Mouse (Mus musculus) kidney, adult 18-20 months (tissue): ENCODE data around the gene Astn2.
A peak's percentile ranks its signal among the peaks of the same experiment; 100 is the strongest.

Source experiments
- DNase-seq: peaks from one replicate; pipeline ENCODE4 v3.0.0; 2021

Astn2 gene

DNA sequence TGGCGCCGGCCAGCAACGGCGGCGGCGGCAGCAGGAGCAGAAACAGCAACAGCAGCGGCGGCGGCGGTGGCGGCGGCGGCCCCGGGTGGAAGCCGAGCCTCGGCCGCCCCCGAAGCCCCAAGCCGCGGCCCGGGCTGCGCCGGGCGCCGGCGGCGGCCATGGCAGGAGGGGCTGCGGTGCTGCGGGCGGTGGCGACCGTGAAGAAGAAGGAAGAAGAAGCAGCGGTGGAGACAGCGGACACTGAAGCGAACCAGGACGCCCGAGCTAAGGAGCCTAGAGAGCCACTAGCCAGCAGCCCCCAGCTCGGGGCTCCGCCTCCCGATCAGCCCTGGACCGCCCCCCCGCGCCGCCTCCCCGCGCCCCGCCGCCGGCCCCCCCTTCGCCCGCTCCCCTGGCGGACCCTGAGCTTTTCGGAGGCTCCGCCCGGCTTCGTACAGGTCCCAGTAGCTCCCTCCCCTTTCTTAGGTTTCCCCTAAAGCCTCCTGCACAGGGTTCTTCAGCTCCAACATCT lies at the start of gene Astn2:
Gene Astn2, minus strand, starts transcription at position 411 of the 511 bp plus-strand sequence.
- DNase-seq = peak; percentile 9

- peak; percentile 2 for DNase-seq
Measured at GRCm38 (mm10) chr4:66450115-66450514, 45.7 kb upstream of the Astn2 start.

- DNase-seq = no peak
Measured at GRCm38 (mm10) chr4:66431256-66431655, 26.8 kb upstream of the Astn2 start.

- DNase-seq = no peak
Measured at GRCm38 (mm10) chr4:66425804-66426203, 21.4 kb upstream of the Astn2 start.

DNA sequence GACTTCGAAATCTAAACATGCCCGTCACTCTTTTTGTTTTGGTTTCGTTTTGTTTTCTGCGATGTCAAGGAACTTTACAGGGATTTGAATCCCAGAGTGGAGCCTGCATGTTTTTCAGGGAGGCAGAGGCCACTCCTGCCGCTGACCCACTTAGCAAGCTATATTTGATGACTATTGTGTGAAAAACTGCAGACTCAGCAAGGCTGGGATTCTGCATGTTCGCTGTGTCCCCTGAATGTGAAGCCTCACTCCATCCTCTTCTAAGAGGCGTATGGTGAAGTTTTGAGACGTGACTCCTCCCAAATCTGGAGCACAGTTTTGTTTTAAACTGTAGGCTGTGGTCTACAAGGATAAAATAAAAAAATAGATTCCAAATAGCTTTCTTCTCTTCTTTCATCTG lies 10.4 kb upstream of the Astn2 start:
- DNase-seq = no peak

- no peak for DNase-seq
Measured at GRCm38 (mm10) chr4:66405086-66405485, 675 bp upstream of the Astn2 start.

DNA sequence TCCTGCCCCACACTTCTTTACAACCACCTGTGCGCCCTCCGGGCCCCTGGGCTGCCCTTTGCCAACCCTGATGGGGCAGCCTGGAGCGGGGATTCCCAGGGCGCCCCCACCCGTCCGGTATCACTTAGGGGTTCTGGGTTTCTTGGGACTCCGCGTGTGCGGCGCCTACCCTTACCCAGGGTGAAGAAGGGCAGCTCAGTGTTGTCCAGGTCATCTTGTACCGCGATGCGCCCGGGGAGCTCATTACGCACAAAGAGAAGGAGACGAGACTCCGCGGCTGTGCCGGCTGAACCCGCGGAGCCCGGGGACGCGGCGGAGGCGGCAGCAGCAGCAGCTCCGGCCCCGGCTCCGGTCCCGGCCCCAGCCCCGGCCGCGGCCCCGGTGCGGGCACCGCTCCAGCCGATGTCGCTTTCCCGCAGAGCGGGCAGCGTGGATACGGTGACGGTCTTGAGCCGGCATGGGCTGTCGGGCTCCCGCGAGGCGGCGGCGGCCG lies 657 bp downstream of the Astn2 start:
- peak; percentile 13 for DNase-seq

DNA sequence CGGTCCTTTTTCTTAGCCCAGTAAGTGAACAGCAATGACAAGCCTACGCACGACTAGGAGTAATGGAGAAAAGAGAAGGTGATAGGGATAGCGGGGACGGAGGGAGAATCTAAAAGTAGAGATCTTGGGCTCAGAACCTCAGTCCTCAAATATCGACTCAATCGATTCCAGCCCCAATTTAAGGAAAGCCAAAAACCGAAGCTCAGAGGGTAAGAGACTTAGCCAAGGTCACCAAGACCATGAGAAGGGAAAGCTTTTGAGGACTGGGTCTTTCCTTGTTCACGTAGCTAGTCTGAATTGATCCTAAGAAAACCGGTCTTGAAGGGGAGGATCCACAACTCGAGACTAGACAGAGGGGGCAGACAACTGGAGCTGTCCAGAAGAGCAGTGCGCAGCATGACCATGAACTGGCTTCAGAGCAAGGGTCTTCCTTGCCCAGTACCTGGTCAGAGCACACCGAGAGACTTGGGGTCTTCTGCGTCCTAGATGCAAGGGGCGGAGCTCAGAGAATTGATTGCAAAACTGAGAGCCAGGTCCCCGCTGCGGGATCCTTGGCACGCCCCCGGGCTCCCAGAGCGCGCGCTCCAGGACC lies 1.2 kb downstream of the Astn2 start:
- peak; percentile 4 for DNase-seq

DNA sequence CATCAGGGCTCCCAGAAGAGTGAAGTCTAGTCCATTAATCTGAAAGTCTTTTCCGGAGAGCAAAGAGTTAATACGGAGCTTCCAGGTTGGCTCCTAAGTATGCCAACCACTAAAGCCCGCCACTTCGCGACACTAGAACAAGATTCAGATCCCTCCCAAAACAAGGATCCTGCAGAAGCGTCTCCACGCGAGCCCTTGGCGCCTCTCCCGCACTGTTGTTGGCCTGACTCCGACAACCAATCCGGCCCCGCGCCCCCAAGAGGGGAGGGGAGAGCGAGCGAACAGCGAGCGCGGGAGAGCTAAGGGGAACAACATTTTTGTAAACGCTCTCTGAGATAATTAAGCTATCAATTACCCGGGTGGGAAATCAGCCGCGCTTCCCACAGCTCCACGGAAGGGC lies 1.8 kb downstream of the Astn2 start:
- DNase-seq = peak; percentile 6

- DNase-seq = no peak
Measured at GRCm38 (mm10) chr4:66401186-66401681, 3.2 kb downstream of the Astn2 start.

DNA sequence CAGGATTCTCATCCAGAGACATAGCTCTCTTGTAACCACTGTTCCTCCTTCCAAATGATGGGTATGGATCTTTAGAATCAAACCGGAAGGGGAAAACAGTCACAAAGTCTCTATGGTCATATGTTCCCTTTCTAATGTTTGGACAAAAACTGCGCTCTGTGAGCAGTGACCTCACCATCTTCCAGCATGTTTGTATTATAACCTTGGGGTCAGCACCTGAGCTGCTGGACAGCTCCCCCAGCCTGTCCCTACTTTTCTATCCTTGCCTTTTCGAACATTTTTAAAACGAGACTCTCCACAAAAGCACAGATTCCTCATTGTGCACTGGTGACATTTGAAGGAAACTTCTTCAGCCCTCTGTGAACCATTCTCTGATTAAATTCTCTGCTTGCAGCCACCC lies 5.3 kb downstream of the Astn2 start:
- no peak for DNase-seq

DNA sequence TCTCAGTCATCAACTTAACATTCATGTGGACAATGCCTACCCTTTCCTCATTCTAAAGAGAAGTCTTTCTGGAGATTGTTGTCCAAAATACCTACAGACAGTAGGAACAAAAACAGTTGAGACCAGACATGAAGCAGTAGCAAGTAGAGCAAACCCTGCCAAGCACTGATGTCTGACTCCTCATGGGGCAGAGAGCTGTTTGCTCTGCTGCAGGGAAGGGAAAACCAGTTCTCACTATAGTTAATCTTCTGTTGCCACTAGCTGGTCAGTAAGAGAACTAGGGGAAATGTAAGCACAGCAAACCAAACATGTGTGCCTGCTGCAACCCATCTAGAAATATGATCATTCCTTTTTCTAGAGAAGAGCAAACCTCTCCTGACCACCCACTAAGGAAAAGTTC lies 7.2 kb downstream of the Astn2 start:
- no peak for DNase-seq

DNA sequence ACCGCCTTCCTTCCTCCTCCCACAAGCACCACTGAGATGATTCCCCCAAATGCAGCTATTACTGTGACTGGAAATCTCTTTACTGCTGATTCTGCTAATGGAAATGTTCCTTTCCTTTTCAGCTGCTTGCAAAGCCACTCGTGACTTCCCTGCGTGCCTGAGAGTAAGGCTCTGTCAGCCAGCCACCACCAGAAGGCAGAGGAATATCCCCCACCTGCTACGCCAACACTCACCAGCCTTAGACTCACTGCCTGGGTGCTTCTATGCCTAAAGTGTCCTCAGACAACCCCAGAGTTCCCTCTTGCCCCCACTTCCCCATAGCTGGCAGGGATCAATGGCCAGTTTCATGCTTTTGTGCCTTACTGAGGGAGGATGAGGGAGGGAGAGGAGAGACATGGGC lies 11.1 kb downstream of the Astn2 start:
- DNase-seq = no peak

- no peak for DNase-seq
Measured at GRCm38 (mm10) chr4:66390480-66390879, 13.9 kb downstream of the Astn2 start.

DNA sequence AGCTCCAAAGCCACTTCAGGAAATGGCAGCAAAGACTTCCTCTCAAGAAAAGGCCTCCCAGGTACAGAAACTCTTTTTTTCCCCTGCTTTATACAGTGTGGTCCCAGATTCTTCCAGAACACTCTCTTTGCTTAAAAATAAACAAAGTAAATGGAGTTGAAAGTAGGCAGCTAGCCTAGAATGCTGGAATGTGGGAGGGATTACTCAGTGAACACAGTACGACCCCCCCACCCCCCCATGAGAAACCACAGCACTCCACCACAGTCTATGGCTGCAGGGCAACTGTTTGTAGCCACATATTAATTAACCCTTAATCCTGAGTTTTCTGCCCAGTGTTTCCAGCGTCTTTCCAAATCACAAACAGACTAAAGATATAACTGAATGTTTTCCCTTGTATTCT lies 25.8 kb downstream of the Astn2 start:
- no peak for DNase-seq

DNA sequence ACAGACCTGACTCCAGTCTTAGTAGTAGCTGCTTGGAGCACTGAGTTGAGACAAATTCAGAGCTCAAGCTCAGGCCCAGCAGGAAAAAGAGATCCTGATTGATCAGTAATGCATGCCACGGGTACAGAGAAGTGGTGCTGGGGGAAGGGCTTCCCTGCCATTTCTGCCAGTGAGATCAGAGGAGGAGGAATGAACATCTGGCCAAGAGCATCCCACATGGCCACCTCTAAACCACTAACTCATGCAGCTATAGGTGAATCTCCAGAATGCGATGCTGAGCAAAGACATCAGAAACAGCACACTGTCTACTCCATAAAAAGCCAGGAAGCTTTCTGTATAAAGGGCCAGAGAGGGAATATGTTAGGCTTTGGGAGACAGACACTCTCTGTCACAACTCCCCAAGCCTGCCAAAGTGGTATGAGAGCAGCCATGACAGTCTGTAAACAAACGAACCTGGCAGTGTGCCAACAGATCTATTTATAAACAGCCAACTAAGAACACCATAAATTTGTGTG lies 33.8 kb downstream of the Astn2 start:
- no peak for DNase-seq

DNA sequence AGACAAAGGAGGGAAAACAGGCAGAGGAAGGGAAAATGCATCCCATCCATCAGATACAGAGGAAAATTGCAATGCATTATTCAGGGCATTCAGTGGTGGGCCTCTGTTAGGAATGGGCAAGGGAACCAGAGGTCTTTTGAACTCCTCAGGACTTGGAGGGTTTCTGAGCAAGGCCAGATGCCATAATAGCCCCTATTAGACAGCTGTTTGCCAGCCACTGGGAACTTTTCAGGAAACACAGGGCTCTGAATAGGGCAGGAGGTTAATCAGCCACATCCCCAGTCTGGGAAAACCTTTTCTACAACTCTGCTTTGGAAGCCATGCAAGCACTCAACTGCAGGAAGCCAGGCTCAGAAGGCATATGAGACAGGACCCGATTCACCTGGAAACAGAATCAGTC lies 38.9 kb downstream of the Astn2 start:
- DNase-seq = no peak

- no peak for DNase-seq
Measured at GRCm38 (mm10) chr4:66344632-66345031, 59.8 kb downstream of the Astn2 start.

- no peak for DNase-seq
Measured at GRCm38 (mm10) chr4:66337443-66337842, 67.0 kb downstream of the Astn2 start.

- no peak for DNase-seq
Measured at GRCm38 (mm10) chr4:66330600-66331285, 73.7 kb downstream of the Astn2 start.

GRCm38 (mm10) chr4:66321051-66321450 lies 83.4 kb downstream of the Astn2 start:
- no peak for DNase-seq

DNA sequence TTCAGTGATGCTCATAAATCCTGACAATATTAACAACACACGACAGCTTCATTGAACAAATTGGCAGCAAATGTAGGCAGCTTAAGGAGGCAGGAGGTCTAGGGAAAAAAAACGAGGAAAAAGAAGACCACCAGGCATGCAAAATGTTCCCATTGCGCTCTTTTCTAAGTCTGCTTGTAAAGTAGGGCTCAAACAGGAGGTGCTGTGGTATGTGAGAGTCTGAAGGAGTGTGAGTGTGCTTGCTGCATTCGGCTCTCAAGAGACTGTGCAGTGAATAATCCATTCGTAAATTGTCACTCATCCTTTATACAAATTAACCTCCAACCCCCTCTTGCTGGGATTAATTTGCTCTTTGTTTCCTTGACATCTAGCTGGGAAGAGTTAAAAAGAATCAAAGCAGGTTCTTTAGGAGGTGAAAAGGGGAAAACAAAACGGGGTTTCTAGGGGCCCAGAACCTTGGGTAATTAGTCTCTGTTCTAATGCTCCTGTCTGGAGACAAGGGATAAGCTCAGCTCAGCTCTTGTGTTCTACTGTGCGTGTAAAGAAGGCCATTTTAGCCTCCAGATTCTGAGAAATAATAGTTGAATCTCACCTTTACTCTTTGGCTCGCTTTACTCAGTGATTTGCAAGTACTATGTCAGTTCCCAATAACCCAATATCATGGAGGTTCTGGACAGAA lies 89.5 kb downstream of the Astn2 start:
- DNase-seq = no peak

- no peak for DNase-seq
Measured at GRCm38 (mm10) chr4:66312733-66313132, 91.7 kb downstream of the Astn2 start.
